14 mouse cellular contexts compared by ENCODE assay signal in genomic region chr4:84308226-84308862, GRCm38 (mm10).
DNase-seq lines count a peak whose midpoint lies in the region; ATAC-seq lines count a peak whose summit lies in the region.
"Had no signal": no experiment of that assay in that cellular context is flagged by ENCODE, and none has a peak within 500 bp of the region (broad histone marks: within the 10 kb centered on the region; RNA-seq: fewer than 3 reads in every experiment).

No protein-coding gene starts in this region.

- no peak overlapping the region for H3K9ac ChIP-seq in forebrain, embryonic 14.5 days (ENCODE audit: low read length)
- H3K9ac ChIP-seq in forebrain, embryonic 12.5 days, result no peak overlapping the region
- H3K9ac ChIP-seq in midbrain, embryonic 14.5 days (replicated peaks; ENCODE audit: low read length), result no peak overlapping the region
- no peak overlapping the region for H3K9ac ChIP-seq in midbrain, embryonic 11.5 days (ENCODE audit: low read length)
- no peak overlapping the region for H3K9ac ChIP-seq in embryonic facial prominence, embryonic 14.5 days (ENCODE audit: low read depth, low read length)
- H3K9ac ChIP-seq: liver, embryonic 15.5 days had no signal

- intact Hi-C loops in heart, postnatal 10 days (cut with DNase I), result no loop called here

- H3K4me2 ChIP-seq in forebrain, embryonic 14.5 days (ENCODE audit: low read length), result no peak overlapping the region
- H3K4me2 ChIP-seq in forebrain, embryonic 12.5 days, result no peak overlapping the region
- no peak overlapping the region for H3K4me2 ChIP-seq in midbrain, embryonic 14.5 days (ENCODE audit: low read length)
- H3K4me2 ChIP-seq in midbrain, embryonic 11.5 days, result no peak overlapping the region
- no peak overlapping the region for H3K4me2 ChIP-seq in embryonic facial prominence, embryonic 14.5 days (ENCODE audit: low read depth, low read length)
- H3K4me2 ChIP-seq: liver, embryonic 15.5 days had no signal

- H3K9me3 ChIP-seq in forebrain, embryonic 14.5 days (replicated peaks; ENCODE audit: control insufficient read depth, low read length), result no peaks in the 10 kb centered on the region
- no peaks in the 10 kb centered on the region for H3K9me3 ChIP-seq in forebrain, embryonic 12.5 days
- no peaks in the 10 kb centered on the region for H3K9me3 ChIP-seq in midbrain, embryonic 14.5 days (ENCODE audit: control insufficient read depth, low read length)
- H3K9me3 ChIP-seq in midbrain, embryonic 11.5 days (ENCODE audit: control insufficient read depth, low read length), result no peaks in the 10 kb centered on the region
- H3K9me3 ChIP-seq in embryonic facial prominence, embryonic 14.5 days (ENCODE audit: control insufficient read depth, low read length), result no peaks in the 10 kb centered on the region
- H3K9me3 ChIP-seq: liver, embryonic 15.5 days had no signal

- no peaks in the 10 kb centered on the region for H3K36me3 ChIP-seq in forebrain, embryonic 14.5 days (ENCODE audit: control insufficient read depth, insufficient read depth, low read length)
- H3K36me3 ChIP-seq in forebrain, embryonic 12.5 days (replicated peaks), result no peaks in the 10 kb centered on the region
- no peaks in the 10 kb centered on the region for H3K36me3 ChIP-seq in midbrain, embryonic 14.5 days (ENCODE audit: control insufficient read depth, insufficient read depth, low read length)
- no peaks in the 10 kb centered on the region for H3K36me3 ChIP-seq in midbrain, embryonic 11.5 days (ENCODE audit: control insufficient read depth, insufficient read depth, low read length)
- H3K36me3 ChIP-seq in embryonic facial prominence, embryonic 14.5 days (ENCODE audit: control insufficient read depth, insufficient read depth, low read length), result no peaks in the 10 kb centered on the region
- H3K36me3 ChIP-seq: liver, embryonic 15.5 days had no signal

- no peaks in the 10 kb centered on the region for H3K4me1 ChIP-seq in forebrain, embryonic 14.5 days (ENCODE audit: control insufficient read depth, insufficient read depth, low read length)
- peaks cover 5% of the 10 kb centered on the region for H3K4me1 ChIP-seq in forebrain, embryonic 12.5 days
- peaks cover 6% of the 10 kb centered on the region; the same call in 1 of the 2 replicates for H3K4me1 ChIP-seq in midbrain, embryonic 14.5 days (ENCODE audit: control insufficient read depth, insufficient read depth, low read length)
- H3K4me1 ChIP-seq in midbrain, embryonic 11.5 days (ENCODE audit: control insufficient read depth, insufficient read depth, low read length), result no peaks in the 10 kb centered on the region
- peaks cover 30% of the 10 kb centered on the region for H3K4me1 ChIP-seq in embryonic facial prominence, embryonic 14.5 days (ENCODE audit: control insufficient read depth, insufficient read depth, low read length)
- H3K4me1 ChIP-seq: liver, embryonic 15.5 days had no signal

- no peak overlapping the region for H3K27ac ChIP-seq in forebrain, embryonic 14.5 days (ENCODE audit: low read depth, low read length)
- no peak overlapping the region for H3K27ac ChIP-seq in forebrain, embryonic 12.5 days
- no peak overlapping the region for H3K27ac ChIP-seq in midbrain, embryonic 14.5 days (replicated peaks; ENCODE audit: low read depth, low read length)
- no peak overlapping the region for H3K27ac ChIP-seq in midbrain, embryonic 11.5 days (ENCODE audit: low read depth, low read length)
- peak overlapping the region; percentile 13; the same call in 1 of the 2 replicates for H3K27ac ChIP-seq in embryonic facial prominence, embryonic 14.5 days (replicated peaks; ENCODE audit: low read depth, low read length)
- H3K27ac ChIP-seq: layer of hippocampus, adult 2 months; liver, embryonic 15.5 days had no signal

- ATAC-seq in forebrain, embryonic 14.5 days, result peak; percentile 40; the same call in 1 of the 2 replicates
- no peak for ATAC-seq in forebrain, embryonic 12.5 days (ENCODE audit: low FRiP score)
- ATAC-seq in midbrain, embryonic 14.5 days (ENCODE audit: low FRiP score, low TSS enrichment), result no peak; the same call in 1 of the 2 replicates
- no peak for ATAC-seq in midbrain, embryonic 11.5 days (ENCODE audit: low FRiP score)
- ATAC-seq in embryonic facial prominence, embryonic 14.5 days (ENCODE audit: low read depth), result no peak
- peak; percentile 86 for ATAC-seq in megakaryocyte progenitor cell, adult 5-6 weeks (replicated peaks; ENCODE audit: poor library complexity)

- no peak overlapping the region for H3K4me3 ChIP-seq in forebrain, embryonic 14.5 days (ENCODE audit: low read depth, low read length)
- no peak overlapping the region for H3K4me3 ChIP-seq in forebrain, embryonic 12.5 days (replicated peaks)
- no peak overlapping the region for H3K4me3 ChIP-seq in midbrain, embryonic 14.5 days (replicated peaks; ENCODE audit: low read depth, low read length)
- H3K4me3 ChIP-seq in midbrain, embryonic 11.5 days (ENCODE audit: low read depth, low read length), result no peak overlapping the region
- no peak overlapping the region for H3K4me3 ChIP-seq in embryonic facial prominence, embryonic 14.5 days (ENCODE audit: low read depth, low read length)
- H3K4me3 ChIP-seq: layer of hippocampus, adult 2 months; liver, embryonic 15.5 days had no signal

- H3K27me3 ChIP-seq in forebrain, embryonic 14.5 days (replicated peaks; ENCODE audit: control insufficient read depth, insufficient read depth, low read length), result no peaks in the 10 kb centered on the region
- H3K27me3 ChIP-seq in forebrain, embryonic 12.5 days, result no peaks in the 10 kb centered on the region; the same call in 1 of the 2 replicates
- H3K27me3 ChIP-seq in midbrain, embryonic 14.5 days (ENCODE audit: control insufficient read depth, insufficient read depth, low read length), result no peaks in the 10 kb centered on the region
- no peaks in the 10 kb centered on the region for H3K27me3 ChIP-seq in midbrain, embryonic 11.5 days (ENCODE audit: control insufficient read depth, insufficient read depth, low read length)
- no peaks in the 10 kb centered on the region for H3K27me3 ChIP-seq in embryonic facial prominence, embryonic 14.5 days (replicated peaks; ENCODE audit: control insufficient read depth, insufficient read depth, low read length)
- H3K27me3 ChIP-seq: liver, embryonic 15.5 days had no signal

- WGBS in forebrain, embryonic 14.5 days, result 20% methylated on average over 4 of the region's 4 CpGs
- WGBS in forebrain, embryonic 12.5 days, result 44% methylated on average over 4 of the region's 4 CpGs
- WGBS in midbrain, embryonic 14.5 days, result 20% methylated on average over 4 of the region's 4 CpGs
- 50% methylated on average over 4 of the region's 4 CpGs for WGBS in midbrain, embryonic 11.5 days
- WGBS in embryonic facial prominence, embryonic 14.5 days, result 20% methylated on average over 4 of the region's 4 CpGs

- DNase-seq in forebrain, embryonic 14.5 days (ENCODE audit: low spot score), result peak; percentile 39
- DNase-seq in midbrain, embryonic 14.5 days, result peak; percentile 42
- no peak for DNase-seq in midbrain, embryonic 11.5 days (ENCODE audit: low spot score, missing footprints)
- DNase-seq in embryonic facial prominence, embryonic 14.5 days (ENCODE audit: low spot score), result peak; percentile 41
- DNase-seq in kidney, postnatal 10 days, result no peak
- no peak for DNase-seq in heart, postnatal 10 days
- DNase-seq: adrenal gland, postnatal 10 days; heart, adult 11 months; kidney, adult 9 months; lung, postnatal 4 days had no signal

Comparison
In these comparisons a context has a peak if more than half of its experiments do, and no peak if none do; other contexts are left out.
1. ATAC-seq: peak in forebrain, embryonic 14.5 days (single experiment) and megakaryocyte progenitor cell, adult 5-6 weeks (single experiment); none in forebrain, embryonic 12.5 days (single experiment), midbrain, embryonic 14.5 days (single experiment), midbrain, embryonic 11.5 days (single experiment) and embryonic facial prominence, embryonic 14.5 days (single experiment).
2. DNase-seq: peak in forebrain, embryonic 14.5 days (single experiment), midbrain, embryonic 14.5 days (single experiment) and embryonic facial prominence, embryonic 14.5 days (single experiment); none in midbrain, embryonic 11.5 days (single experiment), kidney, postnatal 10 days (single experiment) and heart, postnatal 10 days (0 of 2).